Mouse (Mus musculus) adrenal gland, postnatal 0 days (tissue): ENCODE measurements around the gene Klhl31. TPM values are rescaled to one million over a fixed set of nuclear protein-coding genes. Genes with fewer than 3 reads are reported as not detected.

ENCODE experiments used
- polyA plus RNA-seq: library from polyadenylated mRNA; unstranded; fragments of >200 nt; fragmentation: Nextera tagmentation; extraction: Ambion mirVana; gene quantifications from 2 replicates; pipeline ENCODE4 v1.2.1, GENCODE M21; 2015

The Klhl31 gene
- polyA plus RNA-seq = 0.05 and 0.55 TPM in 2 replicates

GRCm38 (mm10) chr9:77636450-77636951, at the start of gene Klhl31:
Gene Klhl31, plus strand, starts transcription at chr9:77636500.

Other genes starting within 250 kb of the Klhl31 start
- 7.0 and 9.9 TPM in 2 replicates for gene Lrrc1, start 91.6 kb upstream of the Klhl31 start, polyA plus RNA-seq
- gene Gclc, start 118.0 kb downstream of the Klhl31 start, polyA plus RNA-seq = 11.7 and 16.6 TPM in 2 replicates